Mouse (Mus musculus) bone marrow, adult 2 months (tissue): Measurements from ENCODE around the gene Ctns. TPM values are rescaled to one million over a fixed set of nuclear protein-coding genes. Genes with fewer than 3 reads are reported as not detected.
A peak's percentile ranks its signal among the peaks of the same experiment; 100 is the strongest.

Experiments used
- H3K27ac ChIP-seq: fragments of 200-500 bp; 2 replicates; pipeline ENCODE4 v1.5.1; 2012; ENCODE audit warnings: low read depth, mild to moderate bottlenecking, control low read depth, inconsistent platforms, low read length; ENCODE audit not compliant: control insufficient read depth, poor library complexity, insufficient read depth
- H3K4me1 ChIP-seq: fragments of 200-500 bp; 2 replicates; pipeline ENCODE4 v1.6.1; 2011; ENCODE audit warnings: low read length; ENCODE audit not compliant: control insufficient read depth, insufficient read depth
- H3K4me3 ChIP-seq: fragments of 200-500 bp; replicated peaks from 2 replicates; pipeline ENCODE3; 2011; ENCODE audit warnings: mild to moderate bottlenecking, low read depth, low read length, control low read depth; ENCODE audit not compliant: control insufficient read depth
- CTCF ChIP-seq: fragments of 200-500 bp; IDR thresholded peaks from 2 replicates; pipeline ENCODE4 v1.5.1; 2011; ENCODE audit warnings: low read length, control low read depth; ENCODE audit not compliant: control insufficient read depth, insufficient read depth
- POLR2A ChIP-seq: fragments of 200-500 bp; IDR thresholded peaks from 2 replicates; pipeline ENCODE4 v1.6.1; 2011; ENCODE audit warnings: low read depth, mild to moderate bottlenecking, control low read depth, low read length, borderline replicate concordance; ENCODE audit not compliant: control insufficient read depth
- WGBS: fragments of 180-500 bp; shearing (Covaris S2); methylation state at CpG from one replicate; pipeline ENCODE4 v1.1.7; 2018; 5-methylcytosine and 5-hydroxymethylcytosine counted together
- polyA plus RNA-seq: library from polyadenylated mRNA; stranded (reverse); fragments of >200 nt; gene quantifications from 2 replicates; pipeline ENCODE4 v1.2.4, GENCODE M21; 2011; ENCODE audit warnings: low replicate concordance; ENCODE audit not compliant: missing spikeins, insufficient read depth, insufficient read length

The Ctns gene
- polyA plus RNA-seq, 1 experiment = 10.2 TPM

DNA sequence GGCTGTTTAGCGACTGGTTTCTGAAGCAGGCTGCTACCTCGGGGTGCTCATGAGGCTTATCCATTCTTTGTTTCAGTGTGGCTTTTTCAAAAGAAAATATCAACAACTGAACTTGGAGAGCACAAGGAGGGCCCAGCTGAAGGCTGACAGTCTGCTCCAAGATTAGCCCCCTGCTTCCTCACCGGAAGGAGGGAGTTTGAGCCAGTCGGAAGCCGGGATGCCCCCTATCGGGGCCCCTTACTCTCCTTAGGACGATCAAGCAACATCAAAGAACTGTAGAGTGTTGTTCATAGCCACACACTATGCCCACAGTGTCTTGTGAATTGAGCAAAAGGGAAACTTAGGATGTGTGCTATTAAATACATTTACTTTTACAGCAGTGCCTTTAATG lies 51.9 kb downstream of the Ctns start:
- Histone ChIP-seq H3K27ac (no peak overlapping the region), H3K4me1 (no peaks in the 10 kb centered on the region), H3K4me3 (no peak overlapping the region)
- 68% methylated on average over 7 of the region's 7 CpGs for WGBS
- TF ChIP-seq CTCF (no peak), POLR2A (no peak)

DNA sequence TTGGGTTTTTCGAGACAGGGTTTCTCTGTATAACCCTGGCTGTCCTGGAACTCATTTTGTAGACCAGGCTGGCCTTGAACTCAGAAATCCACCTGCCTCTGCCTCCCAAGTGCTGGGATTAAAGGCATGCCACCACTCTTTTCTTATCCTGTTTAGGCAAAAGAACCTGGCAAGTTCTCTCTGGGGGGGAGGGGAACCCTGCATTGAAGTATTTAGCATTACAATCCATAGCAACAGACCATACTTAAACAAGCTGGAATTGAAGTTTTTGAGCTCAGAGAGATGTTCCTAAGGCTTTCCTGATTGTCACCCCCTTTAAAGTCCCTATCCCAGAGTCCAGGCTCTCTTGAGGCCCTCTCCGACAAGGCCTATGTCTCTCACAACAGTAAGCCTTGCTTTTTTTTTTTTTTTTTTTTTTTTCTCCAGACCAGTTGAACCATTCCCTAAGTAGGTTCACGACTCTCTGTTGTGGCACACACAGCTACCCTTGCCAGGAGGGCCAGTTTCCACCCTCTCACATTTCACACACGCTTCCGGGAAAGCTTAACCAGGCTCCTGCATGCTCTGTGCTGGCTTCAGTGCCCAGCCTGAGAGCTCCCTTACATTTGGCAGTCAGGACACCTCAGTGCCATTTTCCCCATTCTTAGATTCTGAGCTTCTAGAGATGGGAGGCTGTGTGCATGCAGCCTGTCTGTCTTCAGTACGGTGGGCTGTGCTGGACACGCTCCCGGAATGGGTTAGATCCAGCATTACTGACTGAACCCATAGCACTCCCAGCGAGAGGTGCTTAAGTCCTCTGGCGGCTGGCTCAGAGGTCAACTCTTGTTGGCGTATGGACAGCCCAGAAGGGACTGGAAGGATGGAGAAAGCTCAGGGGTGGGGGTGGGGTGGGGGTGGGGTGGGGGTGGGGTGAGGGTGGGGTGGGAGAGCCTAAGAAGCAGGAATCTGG lies 52.5 kb downstream of the Ctns start:
- Histone ChIP-seq H3K4me3 (no peak overlapping the region), H3K27ac (no peak overlapping the region), H3K4me1 (no peaks in the 10 kb centered on the region)
- TF ChIP-seq POLR2A (no peak), CTCF (no peak)
- WGBS = 82% methylated on average over 11 of the region's 11 CpGs

DNA sequence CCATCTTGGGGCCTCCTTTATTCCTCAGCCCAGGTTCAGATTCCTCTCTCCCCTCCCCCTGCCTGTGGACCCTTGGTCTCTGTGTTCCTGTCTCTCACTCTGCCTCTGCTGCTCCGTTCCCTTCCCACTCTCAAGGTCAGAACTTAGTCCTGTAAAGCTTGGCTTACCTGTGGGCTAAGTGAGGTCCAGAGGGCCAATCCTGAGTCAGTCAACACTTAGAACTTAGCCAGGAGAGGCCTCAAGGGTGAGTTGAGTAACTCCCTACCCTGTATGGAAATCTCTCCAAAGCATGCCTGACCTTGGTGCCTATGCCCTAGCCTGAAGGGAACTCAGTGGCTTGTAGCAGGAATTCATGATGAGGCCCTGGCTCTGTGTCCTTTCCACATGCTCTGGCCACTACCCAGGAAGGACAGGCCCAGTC lies 54.6 kb downstream of the Ctns start:
- no peak overlapping the region for H3K27ac ChIP-seq
- TF ChIP-seq POLR2A (no peak), CTCF (no peak)
- H3K4me3 ChIP-seq = no peak overlapping the region
- 75% methylated on average over 1 of the region's 1 CpGs for WGBS
- no peaks in the 10 kb centered on the region for H3K4me1 ChIP-seq

DNA sequence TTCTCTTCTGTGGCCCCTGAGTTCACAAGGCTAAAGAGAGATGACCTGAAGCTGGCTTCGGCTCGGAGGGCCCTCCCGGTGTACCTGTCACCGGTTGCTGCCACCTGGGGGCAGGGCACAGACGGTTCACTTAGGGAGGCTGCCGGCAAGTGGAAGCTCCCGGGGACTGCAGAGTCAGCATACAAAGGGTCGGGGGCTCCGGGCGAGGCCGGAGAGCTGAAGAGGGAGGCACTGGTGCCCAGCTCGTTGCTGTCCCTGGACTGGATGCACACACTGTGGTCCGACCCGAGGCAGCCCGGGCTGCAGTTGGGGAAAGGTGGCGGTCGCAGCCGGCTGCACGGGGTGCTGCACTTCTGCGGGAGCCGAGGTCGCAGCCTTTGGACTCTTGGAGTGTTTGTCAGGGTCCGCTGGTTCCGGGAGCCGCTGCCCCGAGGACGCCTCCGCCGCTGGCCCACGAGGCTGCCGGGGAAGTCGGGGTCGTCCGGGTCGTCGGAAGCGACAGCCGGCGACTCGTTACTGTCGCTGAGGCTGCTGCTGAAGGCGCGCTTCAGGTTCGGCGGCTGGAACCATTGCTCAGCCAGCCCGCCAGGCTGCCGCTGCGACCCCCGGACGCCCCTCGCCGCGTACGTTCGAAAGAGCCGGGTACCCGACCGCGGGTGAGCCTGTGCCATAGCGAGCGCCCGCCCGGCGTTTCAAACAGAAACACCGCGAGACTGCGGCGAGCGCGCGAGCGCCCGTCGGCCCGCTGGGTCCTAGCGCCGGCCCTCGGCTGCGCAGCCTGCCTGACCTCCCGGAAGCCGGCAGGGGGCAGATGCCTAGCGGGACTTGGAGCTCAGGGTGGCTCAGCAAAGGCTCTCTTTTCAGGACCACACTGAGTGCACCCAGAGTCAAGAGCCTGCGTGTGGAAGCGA lies 61.0 kb downstream of the Ctns start, which contains the start of gene Haspin:
TSS of gene Haspin (minus strand) at position 704 of the 911 bp plus-strand sequence.
- Histone ChIP-seq H3K27ac (peak within 1 kb of the TSS; percentile 66; the same call in 1 of the 2 replicates), H3K4me1 (no peaks in the 10 kb centered on the region; the same call in none of the 2 replicates), H3K4me3 (peak within 1 kb of the TSS; percentile 95)
- TF ChIP-seq CTCF (peak; percentile 91), POLR2A (peak; percentile 89; the same call in 1 of the 2 replicates)
- WGBS = under 1% methylated on average over 84 of the region's 84 CpGs

DNA sequence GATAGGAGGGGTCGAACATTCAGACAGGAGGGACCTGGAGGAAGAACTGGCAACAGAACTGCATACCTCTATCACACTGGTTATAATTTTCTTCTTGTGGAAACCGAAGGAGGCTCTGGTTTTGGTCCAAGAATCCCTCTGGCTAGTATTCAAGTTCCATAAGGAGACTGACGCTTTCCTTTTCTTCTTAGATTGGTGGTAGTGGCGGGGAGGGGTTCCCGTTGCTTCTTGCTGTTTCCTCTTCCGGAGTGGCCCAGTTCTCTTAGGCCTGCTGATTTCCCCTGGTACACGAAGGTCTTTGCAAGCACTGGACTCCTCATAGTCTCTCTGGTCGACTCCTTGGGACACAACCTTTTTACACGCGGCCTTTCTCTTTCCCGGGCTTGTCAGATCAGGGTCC lies 61.7 kb downstream of the Ctns start:
- Histone ChIP-seq H3K4me3 (peak overlapping the region; percentile 95), H3K27ac (0 out of 2 replicates have a peak overlapping the region, but pooled peaks have one; percentile 66)
- WGBS = 4% methylated on average over 11 of the region's 11 CpGs

DNA sequence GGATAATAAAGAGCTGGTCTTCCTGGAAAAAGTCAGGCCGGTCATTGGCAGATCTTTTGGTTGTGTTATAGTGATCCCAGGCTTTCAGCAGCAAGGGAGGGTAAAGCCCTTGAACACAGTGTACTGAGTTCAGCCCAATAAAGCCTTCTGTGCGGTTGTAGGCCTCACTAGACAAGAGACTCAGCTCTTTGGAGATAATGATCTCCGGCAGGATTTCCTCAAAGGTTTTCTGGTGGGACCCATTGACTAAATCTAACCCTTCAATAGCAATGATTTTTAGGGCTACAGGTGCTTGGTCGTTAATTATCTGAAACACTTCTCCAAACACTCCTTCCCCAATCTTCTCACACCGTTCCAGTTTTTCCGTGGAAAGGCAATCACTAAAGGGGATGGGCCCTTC lies 62.3 kb downstream of the Ctns start:
- no peak overlapping the region for H3K27ac ChIP-seq

More for the DNA sequence above, 61.7 kb downstream of the Ctns start:
- H3K4me1 ChIP-seq = no peaks in the 10 kb centered on the region; the same call in none of the 2 replicates
- TF ChIP-seq POLR2A (no peak), CTCF (no peak)

DNA sequence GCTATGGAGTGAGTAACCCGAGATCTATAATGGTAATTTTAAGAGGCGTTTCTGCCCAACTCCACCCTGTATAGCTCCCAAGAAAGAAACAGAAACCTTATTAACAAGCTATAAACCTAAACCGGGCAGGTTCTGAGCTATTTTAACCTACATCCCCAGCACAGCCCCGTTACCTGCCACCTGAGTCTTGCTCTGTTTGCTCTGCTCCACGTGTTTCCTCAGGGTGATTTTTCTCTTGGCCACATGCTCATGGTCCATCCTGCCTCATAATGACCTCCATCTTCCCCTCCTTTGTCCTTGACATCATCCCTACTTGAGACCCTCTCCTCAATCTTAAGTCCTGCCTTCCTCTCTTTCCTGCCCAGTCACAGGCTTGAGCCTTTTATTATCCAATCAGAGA lies 64.6 kb downstream of the Ctns start:
- Histone ChIP-seq H3K4me1 (no peaks in the 10 kb centered on the region; the same call in none of the 2 replicates), H3K4me3 (no peak overlapping the region), H3K27ac (no peak overlapping the region)
- TF ChIP-seq CTCF (no peak), POLR2A (no peak)
- 81% methylated on average over 5 of the region's 5 CpGs for WGBS

More for the DNA sequence above, 62.3 kb downstream of the Ctns start:
- no peak for TF ChIP-seq POLR2A
- TF ChIP-seq CTCF = no peak
- 28% methylated on average over 6 of the region's 6 CpGs for WGBS
- peak overlapping the region; percentile 95 for H3K4me3 ChIP-seq
- no peaks in the 10 kb centered on the region; the same call in none of the 2 replicates for H3K4me1 ChIP-seq

Other genes with a start within 250 kb of the Ctns start
- 153 and 281 TPM in 2 replicates for gene Atp2a3, start 237.9 kb downstream of the Ctns start, polyA plus RNA-seq
- 19.8 and 31.7 TPM in 2 replicates for gene P2rx1, start 199.9 kb downstream of the Ctns start, polyA plus RNA-seq
- gene Camkk1, start 180.0 kb downstream of the Ctns start, polyA plus RNA-seq = 3.3 and 8.7 TPM in 2 replicates
- 6.8 and 8.0 TPM in 2 replicates for gene Ncbp3, start 151.3 kb downstream of the Ctns start, polyA plus RNA-seq
- 1.2 TPM in 1 of 2 replicates, not detected in the other for gene Itgae, start 108.5 kb downstream of the Ctns start, polyA plus RNA-seq
- 8.7 and 15.2 TPM in 2 replicates for gene Haspin, start 60.7 kb downstream of the Ctns start, polyA plus RNA-seq
- 0.85 TPM in 1 of 2 replicates, not detected in the other for gene P2rx5, start 38.6 kb downstream of the Ctns start, polyA plus RNA-seq
- 34.9 and 46.1 TPM in 2 replicates for gene Emc6, start 22.0 kb downstream of the Ctns start, polyA plus RNA-seq
- gene Tax1bp3, start 22.0 kb downstream of the Ctns start, polyA plus RNA-seq = 5.4 and 9.9 TPM in 2 replicates
- 0.81 and 1.4 TPM in 2 replicates for gene Shpk, start 418 bp upstream of the Ctns start, polyA plus RNA-seq
- not detected in 2 replicates for gene Trpv1, start 35.2 kb upstream of the Ctns start, polyA plus RNA-seq
- gene Trpv3, start 68.3 kb upstream of the Ctns start, polyA plus RNA-seq = not detected in 2 replicates
- 1.7 and 2.0 TPM in 2 replicates for gene Aspa, start 130.6 kb upstream of the Ctns start, polyA plus RNA-seq
- not detected in 2 replicates for gene Gm49340, start 130.7 kb upstream of the Ctns start, polyA plus RNA-seq
- not detected in 2 replicates for gene Spata22, start 130.7 kb upstream of the Ctns start, polyA plus RNA-seq
- gene Olfr20, start 151.7 kb upstream of the Ctns start, polyA plus RNA-seq = not detected in 2 replicates
- gene Olfr376, start 172.2 kb upstream of the Ctns start, polyA plus RNA-seq = not detected in 2 replicates
- not detected in 2 replicates for gene Olfr1, start 200.6 kb upstream of the Ctns start, polyA plus RNA-seq
- gene Olfr378, start 229.4 kb upstream of the Ctns start, polyA plus RNA-seq = not detected in 2 replicates